Mouse (Mus musculus): ENCODE results near the gene Epb41.

DNA sequence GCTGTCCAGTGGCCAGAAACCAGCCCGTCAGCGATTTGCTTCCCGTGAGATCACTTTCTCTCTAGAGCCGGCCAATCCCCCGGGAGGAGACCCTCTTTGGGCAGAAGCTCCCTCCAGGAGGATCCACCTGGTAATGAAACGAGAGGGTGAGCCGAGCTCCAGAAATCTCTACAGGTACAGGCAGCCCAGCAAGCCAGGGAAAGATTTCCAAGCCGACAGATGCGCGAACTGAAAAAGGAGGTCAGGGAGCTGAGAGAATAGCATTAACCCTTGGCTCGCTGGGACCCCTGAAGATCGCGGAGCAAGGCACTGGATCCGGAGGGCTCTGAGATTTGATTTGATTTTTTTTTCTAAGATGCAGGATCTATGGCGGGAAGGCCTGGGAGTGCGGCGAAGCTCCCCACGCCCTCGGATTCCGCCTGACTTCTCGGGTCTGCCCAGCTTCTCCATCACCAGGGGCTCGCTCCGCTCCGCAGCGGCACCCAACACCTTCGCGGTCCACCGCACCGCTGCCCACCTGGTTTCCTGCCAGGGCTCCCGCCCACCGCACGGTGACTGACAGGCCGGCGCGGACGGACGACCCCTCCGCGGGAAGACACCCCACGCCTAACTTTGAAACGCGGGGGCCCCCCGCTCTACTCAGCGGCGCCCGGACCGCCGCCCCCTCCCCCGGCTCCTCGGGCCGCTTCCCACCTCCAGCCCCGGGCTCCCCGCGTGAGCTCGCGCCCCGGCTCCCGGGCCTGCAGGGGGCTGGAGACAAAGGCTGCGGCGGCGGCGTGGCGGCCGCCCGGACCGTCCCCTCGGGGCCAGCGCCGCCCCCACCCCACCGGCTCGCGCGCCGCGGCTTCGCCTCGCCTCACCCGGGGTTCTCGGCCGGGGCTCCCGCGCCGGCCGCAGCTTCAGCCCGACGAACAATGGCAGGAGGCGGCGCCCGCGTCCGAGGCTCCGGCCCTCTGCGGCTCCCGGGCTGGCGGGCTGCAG lies 26.8 kb downstream of the Epb41 start:
- TF ChIP-seq EP300 (IDR thresholded peaks at IDR 0.05; ENCODE audit: low read depth) (no peak), CTCF (IDR thresholded peaks at IDR 0.05; ENCODE audit: low read depth) (no peak)
